Mouse (Mus musculus): ENCODE measurements at regions not wholly inside any gene's neighbourhood (a gene's known extent, or its start where the extent isn't known, plus 50 kb on each side); places are given as distances from the start of the nearest gene placed in this dataset.
A peak's percentile ranks its signal among the peaks of the same experiment; 100 is the strongest.

DNA sequence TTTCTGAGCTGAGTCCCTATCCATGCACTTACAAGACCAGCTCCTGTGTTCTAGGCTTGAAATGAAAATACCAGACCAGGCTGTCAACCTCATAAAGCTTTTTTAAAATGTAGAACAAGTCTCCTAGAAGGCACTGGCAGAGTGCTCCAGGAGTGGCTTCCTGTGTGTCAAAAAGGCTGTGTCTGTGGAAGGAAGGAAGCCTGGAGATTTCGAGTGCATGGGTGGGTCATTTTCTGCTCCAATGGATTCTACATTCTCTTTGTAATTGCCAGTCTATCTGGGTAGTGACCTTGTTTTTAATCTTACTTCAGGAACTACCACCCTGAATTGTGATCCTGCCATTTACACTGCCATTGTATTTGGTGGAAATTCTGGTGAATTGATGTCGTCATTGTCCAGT, 113.9 kb upstream of the Slc38a2 start:
- H3K36me3 ChIP-seq (replicated peaks; ENCODE audit: insufficient read depth, low read length), result no peaks in the 10 kb centered on the region
- H3K4me2 ChIP-seq (ENCODE audit: low read depth, low read length), result no peak overlapping the region
- TF ChIP-seq EP300 (IDR thresholded peaks at IDR 0.05; ENCODE audit: low read depth) (no peak), CTCF (IDR thresholded peaks at IDR 0.05; ENCODE audit: low read depth) (no peak)
- ATAC-seq (no peak), DNase-seq (no peak)
- no peak overlapping the region for H3K9ac ChIP-seq (replicated peaks)
- WGBS (ENCODE audit: insufficient replicate concordance), result 82% methylated on average over 2 of the region's 2 CpGs
- H3K4me3 ChIP-seq (ENCODE audit: low read depth, low read length), result no peak overlapping the region
- no peaks in the 10 kb centered on the region for H3K27me3 ChIP-seq (ENCODE audit: insufficient read depth, low read length)
- H3K9me3 ChIP-seq (ENCODE audit: low read length), result 0 out of 2 replicates have a peak, but pooled peaks cover 2% of the 10 kb centered on the region
- no peaks in the 10 kb centered on the region for H3K4me1 ChIP-seq (ENCODE audit: insufficient read depth)
- no peak overlapping the region for H3K27ac ChIP-seq (ENCODE audit: low read depth)

DNA sequence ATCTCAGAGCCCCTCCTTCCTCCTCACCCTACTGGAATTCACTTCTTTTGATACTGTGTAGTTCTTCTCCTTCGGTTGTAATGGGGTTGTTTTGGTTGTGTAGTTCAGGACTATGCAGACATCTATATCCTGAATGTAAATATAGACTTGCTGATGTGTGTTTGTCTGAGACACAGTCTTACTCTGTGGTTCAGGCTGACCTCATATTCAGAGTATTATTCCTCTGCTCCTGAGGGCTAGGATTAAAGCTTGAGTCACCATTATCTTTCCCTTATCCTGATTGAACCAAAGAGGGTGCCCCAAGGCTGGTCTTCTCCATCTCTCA, 103.2 kb upstream of the Slc38a2 start:
- Histone ChIP-seq H3K36me3 (replicated peaks; ENCODE audit: insufficient read depth, low read length) (no peaks in the 10 kb centered on the region), H3K4me1 (ENCODE audit: insufficient read depth) (peaks cover 15% of the 10 kb centered on the region), H3K9me3 (ENCODE audit: low read length) (no peaks in the 10 kb centered on the region), H3K4me2 (ENCODE audit: low read depth, low read length) (no peak overlapping the region), H3K9ac (replicated peaks) (no peak overlapping the region), H3K27me3 (ENCODE audit: insufficient read depth, low read length) (no peaks in the 10 kb centered on the region), H3K4me3 (ENCODE audit: low read depth, low read length) (no peak overlapping the region), H3K27ac (ENCODE audit: low read depth) (peak overlapping the region; percentile 24)
- no peak for DNase-seq
- TF ChIP-seq CTCF (IDR thresholded peaks at IDR 0.05; ENCODE audit: low read depth), result no peak
- TF ChIP-seq EP300 (IDR thresholded peaks at IDR 0.05; ENCODE audit: low read depth), result no peak
- peak; percentile 57; the same call in 1 of the 2 replicates for ATAC-seq
- WGBS (ENCODE audit: insufficient replicate concordance), result 30% methylated on average over 1 of the region's 1 CpGs

DNA sequence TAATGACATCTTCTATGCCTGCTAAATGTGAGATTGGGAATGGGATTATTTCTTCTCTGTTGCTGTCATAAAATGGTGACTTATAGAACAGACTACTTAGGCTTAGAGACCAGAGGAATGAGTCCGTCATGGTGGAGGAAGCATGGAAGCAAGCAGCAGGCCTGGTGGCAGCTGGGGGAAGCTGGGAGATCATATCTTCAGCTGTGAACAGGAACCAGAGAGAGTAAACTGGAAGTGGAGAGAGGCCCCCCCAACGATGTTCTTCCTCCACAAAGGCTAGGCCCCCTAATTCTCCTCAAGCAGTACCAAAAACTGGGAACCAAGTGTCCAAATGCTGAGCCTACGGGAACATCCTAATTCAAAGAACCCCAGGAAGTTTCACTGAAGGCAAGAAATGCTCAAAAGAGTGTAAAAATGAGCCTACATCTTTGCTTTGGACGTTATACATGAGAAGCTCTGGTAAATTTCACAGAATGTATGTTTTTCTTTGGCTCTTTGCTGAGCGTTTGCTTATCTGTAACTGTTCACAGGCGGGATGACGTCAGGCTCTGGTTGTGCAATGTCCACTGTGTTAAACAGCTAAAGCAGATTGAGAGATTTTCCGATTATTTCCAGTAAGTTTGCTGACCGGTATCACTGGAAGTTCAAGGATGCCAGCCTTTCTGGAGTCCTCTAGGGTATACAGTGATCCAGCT, 102.7 kb upstream of the Slc38a2 start:
- peak overlapping the region; percentile 24 for H3K27ac ChIP-seq (ENCODE audit: low read depth)
- DNase-seq, result peak; percentile 80
- ATAC-seq, result peak; percentile 83

DNA sequence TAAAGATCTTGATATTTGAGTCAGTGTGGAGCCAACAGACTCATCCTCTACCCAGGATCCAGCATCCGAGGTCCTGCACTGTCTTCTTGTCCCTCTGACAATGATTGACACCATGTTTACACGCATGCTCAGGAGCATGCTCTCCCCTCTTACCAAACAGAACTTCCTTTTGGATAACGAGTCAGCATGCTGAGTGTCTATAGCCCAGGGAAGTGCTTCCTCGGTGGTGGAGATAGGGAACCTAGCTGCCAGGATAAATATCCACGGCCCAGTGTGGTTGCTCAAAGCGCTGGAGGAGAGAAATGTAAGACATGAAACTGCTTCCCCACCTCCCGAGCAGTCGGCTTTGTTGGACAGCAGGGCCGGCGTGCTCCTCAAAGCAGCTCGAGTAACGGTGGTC, 99.7 kb upstream of the Slc38a2 start:
- Histone ChIP-seq H3K4me2 (ENCODE audit: low read depth, low read length) (no peak overlapping the region), H3K27me3 (ENCODE audit: insufficient read depth, low read length) (no peaks in the 10 kb centered on the region), H3K36me3 (replicated peaks; ENCODE audit: insufficient read depth, low read length) (no peaks in the 10 kb centered on the region), H3K9ac (replicated peaks) (no peak overlapping the region), H3K27ac (ENCODE audit: low read depth) (peak overlapping the region; percentile 24; the same call in 1 of the 2 replicates), H3K9me3 (ENCODE audit: low read length) (no peaks in the 10 kb centered on the region), H3K4me3 (ENCODE audit: low read depth, low read length) (no peak overlapping the region), H3K4me1 (ENCODE audit: insufficient read depth) (peaks cover 15% of the 10 kb centered on the region)
- TF ChIP-seq EP300 (IDR thresholded peaks at IDR 0.05; ENCODE audit: low read depth) (no peak), CTCF (IDR thresholded peaks at IDR 0.05; ENCODE audit: low read depth) (no peak)
- DNase-seq, result no peak
- peak; percentile 55; the same call in 1 of the 2 replicates for ATAC-seq
- 53% methylated on average over 12 of the region's 12 CpGs for WGBS (ENCODE audit: insufficient replicate concordance)

More for the DNA sequence above, 102.7 kb upstream of the Slc38a2 start:
- Histone ChIP-seq H3K9ac (replicated peaks) (no peak overlapping the region), H3K27me3 (ENCODE audit: insufficient read depth, low read length) (no peaks in the 10 kb centered on the region), H3K4me2 (ENCODE audit: low read depth, low read length) (no peak overlapping the region), H3K9me3 (ENCODE audit: low read length) (no peaks in the 10 kb centered on the region), H3K4me1 (ENCODE audit: insufficient read depth) (peaks cover 15% of the 10 kb centered on the region), H3K4me3 (ENCODE audit: low read depth, low read length) (no peak overlapping the region), H3K36me3 (replicated peaks; ENCODE audit: insufficient read depth, low read length) (no peaks in the 10 kb centered on the region)
- TF ChIP-seq CTCF (IDR thresholded peaks at IDR 0.05; ENCODE audit: low read depth), result no peak
- peak; percentile 31 for TF ChIP-seq EP300 (IDR thresholded peaks at IDR 0.05; ENCODE audit: low read depth)
- WGBS (ENCODE audit: insufficient replicate concordance), result 21% methylated on average over 9 of the region's 9 CpGs

DNA sequence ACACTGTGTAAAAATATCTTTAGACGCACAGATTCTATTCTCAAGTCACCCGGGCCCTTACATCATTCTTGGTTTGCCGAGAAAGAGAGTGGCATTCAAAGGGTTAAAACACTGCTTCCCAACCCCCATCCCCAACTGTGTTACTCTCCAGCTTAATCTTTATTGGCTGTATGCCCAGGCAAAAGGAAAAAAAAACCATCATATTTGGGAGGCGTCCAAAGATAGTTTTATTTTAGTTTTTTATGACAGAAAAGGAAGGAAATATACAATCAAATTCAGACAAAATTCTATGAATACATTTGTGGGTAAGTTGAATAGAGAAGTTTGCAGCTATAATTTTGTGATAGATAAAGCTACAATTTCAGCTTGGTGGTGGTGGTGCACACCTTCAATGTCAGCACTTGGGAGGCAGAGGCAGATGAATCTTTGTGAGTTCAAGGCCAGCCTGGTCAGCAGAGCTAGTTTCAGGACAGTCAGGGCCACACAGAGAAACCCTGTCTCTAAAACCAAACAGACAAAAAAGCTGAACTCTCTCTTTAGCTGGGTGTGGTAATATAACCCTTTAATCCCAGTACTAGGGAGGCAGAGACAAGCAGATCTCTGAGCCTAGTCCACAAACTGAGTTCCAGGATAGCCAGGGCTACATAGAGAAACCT, 98.2 kb upstream of the Slc38a2 start:
- no peaks in the 10 kb centered on the region for H3K36me3 ChIP-seq (replicated peaks; ENCODE audit: insufficient read depth, low read length)
- H3K4me2 ChIP-seq (ENCODE audit: low read depth, low read length), result no peak overlapping the region
- H3K27me3 ChIP-seq (ENCODE audit: insufficient read depth, low read length), result no peaks in the 10 kb centered on the region
- TF ChIP-seq EP300 (IDR thresholded peaks at IDR 0.05; ENCODE audit: low read depth) (peak; percentile 36; the same call in 1 of the 2 replicates), CTCF (IDR thresholded peaks at IDR 0.05; ENCODE audit: low read depth) (no peak)
- WGBS (ENCODE audit: insufficient replicate concordance), result 60% methylated on average over 4 of the region's 4 CpGs
- no peak overlapping the region for H3K9ac ChIP-seq (replicated peaks)
- no peak for DNase-seq
- no peak overlapping the region for H3K4me3 ChIP-seq (ENCODE audit: low read depth, low read length)
- H3K27ac ChIP-seq (ENCODE audit: low read depth), result no peak overlapping the region
- no peaks in the 10 kb centered on the region for H3K9me3 ChIP-seq (ENCODE audit: low read length)
- no peak for ATAC-seq
- H3K4me1 ChIP-seq (ENCODE audit: insufficient read depth), result peaks cover 14% of the 10 kb centered on the region

DNA sequence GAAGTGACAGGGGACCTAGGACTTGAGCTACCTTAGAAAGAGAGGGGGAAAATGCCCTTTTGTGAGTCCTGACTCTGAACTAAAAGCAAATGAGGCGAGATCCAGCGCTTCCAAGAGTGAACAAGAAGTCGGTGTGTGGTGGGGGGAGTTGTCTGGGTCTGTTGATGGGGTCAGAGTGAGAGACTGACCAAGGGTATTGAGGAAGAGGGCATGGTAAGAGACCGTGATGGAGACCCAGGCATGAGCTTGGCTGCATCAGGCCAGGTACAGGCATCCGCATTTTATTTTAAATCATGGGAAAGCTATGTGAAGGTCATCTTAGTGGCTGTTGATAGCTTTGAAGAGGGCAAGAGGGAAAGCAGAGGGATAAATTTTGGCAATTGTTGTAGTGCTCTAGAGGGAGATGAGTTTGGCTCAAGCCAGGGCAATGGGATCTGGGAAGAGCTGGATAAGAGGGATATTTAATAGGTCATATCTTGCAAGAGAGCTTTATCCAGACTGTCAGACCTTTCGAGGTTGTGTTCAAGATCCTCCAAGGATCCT, 94.7 kb upstream of the Slc38a2 start:
- ATAC-seq, result no peak
- H3K4me1 ChIP-seq (ENCODE audit: insufficient read depth), result peaks cover 4% of the 10 kb centered on the region; the same call in 1 of the 2 replicates
- no peak overlapping the region for H3K27ac ChIP-seq (ENCODE audit: low read depth)
- DNase-seq, result no peak
- H3K9me3 ChIP-seq (ENCODE audit: low read length), result no peaks in the 10 kb centered on the region
- WGBS (ENCODE audit: insufficient replicate concordance), result 77% methylated on average over 6 of the region's 6 CpGs
- no peak overlapping the region for H3K4me3 ChIP-seq (ENCODE audit: low read depth, low read length)
- H3K4me2 ChIP-seq (ENCODE audit: low read depth, low read length), result no peak overlapping the region
- H3K27me3 ChIP-seq (ENCODE audit: insufficient read depth, low read length), result no peaks in the 10 kb centered on the region
- TF ChIP-seq CTCF (IDR thresholded peaks at IDR 0.05; ENCODE audit: low read depth) (no peak), EP300 (IDR thresholded peaks at IDR 0.05; ENCODE audit: low read depth) (no peak)
- H3K36me3 ChIP-seq (replicated peaks; ENCODE audit: insufficient read depth, low read length), result no peaks in the 10 kb centered on the region
- no peak overlapping the region for H3K9ac ChIP-seq (replicated peaks)

Data from liver, postnatal 0 days (tissue).